Mouse (Mus musculus): ENCODE data around the gene Tmem207. TPM values are rescaled to one million over a fixed set of nuclear protein-coding genes. Genes with fewer than 3 reads are reported as not detected.

Gene Tmem207
- polyA plus RNA-seq, 1 experiment from 2014 or later: not detected

DNA sequence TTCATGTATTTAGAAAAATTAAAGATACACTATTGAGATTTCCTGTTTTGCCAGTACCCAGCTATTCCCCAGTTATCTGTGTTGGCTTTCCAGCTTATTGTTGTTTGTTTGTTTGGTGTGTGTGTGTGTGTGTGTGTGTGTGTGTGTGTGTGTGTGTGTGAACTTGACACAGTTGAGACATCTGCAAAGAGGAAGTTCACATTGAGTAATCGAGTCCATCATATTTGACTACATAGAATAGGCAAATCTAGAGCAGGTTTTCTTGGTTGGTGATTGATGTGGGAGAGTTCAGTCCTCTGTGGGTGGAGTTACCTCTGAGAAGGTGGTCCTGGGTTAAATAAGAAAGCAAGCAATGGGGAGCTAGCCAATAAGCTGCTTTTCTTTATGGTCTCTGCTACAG, 32.2 kb upstream of the Tmem207 start:
- H3K36me3 ChIP-seq (ENCODE audit: control insufficient read depth, insufficient read depth, low read length): no peaks in the 10 kb centered on the region
- H3K4me1 ChIP-seq (replicated peaks; ENCODE audit: control insufficient read depth, insufficient read depth): no peaks in the 10 kb centered on the region
- WGBS: 91% methylated on average over 1 of the region's 1 CpGs
- TF ChIP-seq EP300 (optimal IDR thresholded peaks at IDR 0.05) (no peak), CTCF (IDR thresholded peaks at IDR 0.05; ENCODE audit: low read depth) (no peak)
- H3K4me3 ChIP-seq (ENCODE audit: low read depth, low read length): no peak overlapping the region
- no peak overlapping the region for H3K27ac ChIP-seq (replicated peaks)
- no peak overlapping the region for H3K9ac ChIP-seq (ENCODE audit: low read length)
- H3K27me3 ChIP-seq (ENCODE audit: control insufficient read depth, insufficient read depth, low read length): no peaks in the 10 kb centered on the region
- ATAC-seq (ENCODE audit: low FRiP score, low TSS enrichment): no peak
- no peak overlapping the region for H3K4me2 ChIP-seq (replicated peaks; ENCODE audit: low read depth)
- DNase-seq (ENCODE audit: low spot score): no peak
- H3K9me3 ChIP-seq (ENCODE audit: control insufficient read depth, low read length): no peaks in the 10 kb centered on the region

DNA sequence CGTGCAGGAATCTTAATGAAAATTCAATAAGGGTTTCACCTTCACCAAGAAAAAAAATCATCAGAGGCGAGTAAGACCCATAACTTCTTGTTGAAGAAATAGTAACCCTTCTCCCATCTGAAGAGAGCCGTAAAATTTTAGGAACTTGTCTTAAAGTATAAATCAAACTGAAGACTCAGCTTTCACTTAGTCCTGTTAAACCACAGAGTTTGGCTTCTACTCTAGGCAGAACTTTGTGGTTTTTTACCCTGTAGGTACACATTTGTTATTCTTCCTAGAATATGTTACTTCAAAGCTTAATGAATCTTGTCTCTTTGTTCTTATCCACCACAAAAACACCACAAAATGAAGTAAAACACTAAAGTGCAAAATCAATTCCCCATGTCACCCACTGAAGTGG, 25.7 kb upstream of the Tmem207 start:
- H3K4me3 ChIP-seq (ENCODE audit: low read depth, low read length): no peak overlapping the region
- no peaks in the 10 kb centered on the region for H3K9me3 ChIP-seq (ENCODE audit: control insufficient read depth, low read length)
- H3K4me2 ChIP-seq (replicated peaks; ENCODE audit: low read depth): no peak overlapping the region
- ATAC-seq (ENCODE audit: low FRiP score, low TSS enrichment) (no peak), DNase-seq (ENCODE audit: low spot score) (no peak)
- H3K9ac ChIP-seq (ENCODE audit: low read length): no peak overlapping the region
- H3K4me1 ChIP-seq (replicated peaks; ENCODE audit: control insufficient read depth, insufficient read depth): no peaks in the 10 kb centered on the region
- no peaks in the 10 kb centered on the region for H3K27me3 ChIP-seq (ENCODE audit: control insufficient read depth, insufficient read depth, low read length)
- no peak for TF ChIP-seq EP300 (optimal IDR thresholded peaks at IDR 0.05)
- H3K27ac ChIP-seq (replicated peaks): no peak overlapping the region
- H3K36me3 ChIP-seq (ENCODE audit: control insufficient read depth, insufficient read depth, low read length): no peaks in the 10 kb centered on the region
- 83% methylated on average over 3 of the region's 3 CpGs for WGBS

DNA sequence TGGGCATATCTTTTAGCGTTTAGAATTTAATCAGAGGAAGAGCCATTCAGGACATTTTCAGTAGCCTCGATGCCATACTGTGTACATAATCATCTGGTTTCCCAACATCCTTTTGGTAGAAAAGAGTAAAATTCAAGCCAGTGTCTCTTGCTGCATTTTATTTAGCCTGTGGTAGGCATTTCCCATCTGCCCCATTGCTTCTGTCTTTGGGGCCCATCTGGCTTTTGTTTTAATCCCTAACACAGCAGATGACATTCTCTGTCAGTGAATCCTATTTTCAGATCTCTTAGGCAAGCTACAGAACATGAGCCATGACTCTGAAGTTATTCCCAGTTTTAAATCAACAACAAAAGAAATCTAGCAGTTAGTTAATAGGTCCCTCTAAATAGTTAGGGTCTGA, 22.7 kb upstream of the Tmem207 start:
- no peak for DNase-seq (ENCODE audit: low spot score)
- TF ChIP-seq EP300 (optimal IDR thresholded peaks at IDR 0.05) (no peak), CTCF (IDR thresholded peaks at IDR 0.05; ENCODE audit: low read depth) (no peak)
- no peak overlapping the region for H3K4me3 ChIP-seq (ENCODE audit: low read depth, low read length)
- H3K27me3 ChIP-seq (ENCODE audit: control insufficient read depth, insufficient read depth, low read length): no peaks in the 10 kb centered on the region
- no peaks in the 10 kb centered on the region for H3K4me1 ChIP-seq (replicated peaks; ENCODE audit: control insufficient read depth, insufficient read depth)
- no peak overlapping the region for H3K4me2 ChIP-seq (replicated peaks; ENCODE audit: low read depth)
- no peak for ATAC-seq (ENCODE audit: low FRiP score, low TSS enrichment)
- H3K27ac ChIP-seq (replicated peaks): no peak overlapping the region
- no peak overlapping the region for H3K9ac ChIP-seq (ENCODE audit: low read length)
- H3K9me3 ChIP-seq (ENCODE audit: control insufficient read depth, low read length): no peaks in the 10 kb centered on the region
- WGBS: 91% methylated on average over 2 of the region's 2 CpGs
- H3K36me3 ChIP-seq (ENCODE audit: control insufficient read depth, insufficient read depth, low read length): no peaks in the 10 kb centered on the region

DNA sequence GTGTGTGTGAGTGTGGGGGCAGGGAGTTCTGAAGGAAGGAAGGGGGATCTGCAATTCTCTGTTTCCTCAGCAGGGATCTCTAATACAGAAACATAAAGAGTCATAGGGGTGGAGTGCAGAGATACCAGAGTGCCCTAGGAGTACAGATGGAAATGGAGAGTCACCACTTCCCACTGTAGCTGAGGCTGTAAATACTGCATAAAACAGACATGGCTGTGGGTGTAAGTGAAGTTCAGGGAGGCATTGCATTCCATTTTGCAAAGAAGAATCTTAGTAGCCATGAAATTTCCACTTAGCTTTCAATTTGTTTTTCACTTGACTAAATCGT, 20.3 kb upstream of the Tmem207 start:
- TF ChIP-seq EP300 (optimal IDR thresholded peaks at IDR 0.05) (no peak), CTCF (IDR thresholded peaks at IDR 0.05; ENCODE audit: low read depth) (no peak)
- no peak overlapping the region for H3K4me3 ChIP-seq (ENCODE audit: low read depth, low read length)
- 39% methylated on average over 1 of the region's 1 CpGs for WGBS

DNA sequence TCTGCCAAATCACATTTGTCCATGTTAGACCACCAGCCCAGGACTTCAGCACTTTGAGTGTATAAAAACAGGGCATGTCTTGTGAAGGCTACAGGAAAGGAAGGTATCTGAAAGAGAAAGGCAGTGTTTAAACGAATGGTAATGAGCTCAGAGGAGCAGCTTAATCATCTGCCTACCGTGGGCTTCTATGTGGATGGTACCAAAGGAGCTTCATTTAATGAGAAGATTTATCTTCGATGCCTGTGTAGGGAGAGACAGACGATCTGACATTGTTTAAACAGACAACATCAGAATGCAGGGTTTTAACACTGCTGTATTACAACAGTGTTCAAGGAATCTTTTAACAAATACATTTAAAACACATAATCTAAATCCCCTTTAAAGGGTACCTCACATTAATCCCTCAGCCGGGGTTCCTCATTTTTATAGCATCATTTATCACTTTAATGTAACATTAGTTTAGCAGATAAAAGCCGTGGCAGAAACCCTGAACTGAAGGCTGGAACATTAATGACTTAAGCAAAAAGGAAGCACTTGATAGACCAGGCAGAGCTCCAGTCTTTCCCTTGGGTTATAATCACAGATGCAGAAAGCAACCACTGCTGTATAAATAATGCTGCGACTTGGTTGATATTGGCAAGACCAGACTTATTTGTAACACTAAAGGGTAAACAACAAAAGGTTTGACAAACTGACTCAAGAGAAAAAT, 19.8 kb upstream of the Tmem207 start:
- Histone ChIP-seq H3K9me3 (ENCODE audit: control insufficient read depth, low read length) (no peaks in the 10 kb centered on the region), H3K27ac (replicated peaks) (no peak overlapping the region), H3K4me3 (ENCODE audit: low read depth, low read length) (no peak overlapping the region), H3K9ac (ENCODE audit: low read length) (no peak overlapping the region), H3K4me1 (replicated peaks; ENCODE audit: control insufficient read depth, insufficient read depth) (no peaks in the 10 kb centered on the region), H3K27me3 (ENCODE audit: control insufficient read depth, insufficient read depth, low read length) (no peaks in the 10 kb centered on the region), H3K36me3 (ENCODE audit: control insufficient read depth, insufficient read depth, low read length) (no peaks in the 10 kb centered on the region), H3K4me2 (replicated peaks; ENCODE audit: low read depth) (no peak overlapping the region)
- ATAC-seq (ENCODE audit: low FRiP score, low TSS enrichment): no peak
- TF ChIP-seq CTCF (IDR thresholded peaks at IDR 0.05; ENCODE audit: low read depth): no peak
- no peak for TF ChIP-seq EP300 (optimal IDR thresholded peaks at IDR 0.05)
- no peak for DNase-seq (ENCODE audit: low spot score)
- 8% methylated on average over 7 of the region's 7 CpGs for WGBS

More for the DNA sequence above, 20.3 kb upstream of the Tmem207 start:
- no peak for DNase-seq (ENCODE audit: low spot score)
- Histone ChIP-seq H3K9me3 (ENCODE audit: control insufficient read depth, low read length) (no peaks in the 10 kb centered on the region), H3K36me3 (ENCODE audit: control insufficient read depth, insufficient read depth, low read length) (no peaks in the 10 kb centered on the region), H3K27ac (replicated peaks) (no peak overlapping the region), H3K4me2 (replicated peaks; ENCODE audit: low read depth) (no peak overlapping the region), H3K9ac (ENCODE audit: low read length) (no peak overlapping the region), H3K27me3 (ENCODE audit: control insufficient read depth, insufficient read depth, low read length) (no peaks in the 10 kb centered on the region), H3K4me1 (replicated peaks; ENCODE audit: control insufficient read depth, insufficient read depth) (no peaks in the 10 kb centered on the region)
- ATAC-seq (ENCODE audit: low FRiP score, low TSS enrichment): no peak

DNA sequence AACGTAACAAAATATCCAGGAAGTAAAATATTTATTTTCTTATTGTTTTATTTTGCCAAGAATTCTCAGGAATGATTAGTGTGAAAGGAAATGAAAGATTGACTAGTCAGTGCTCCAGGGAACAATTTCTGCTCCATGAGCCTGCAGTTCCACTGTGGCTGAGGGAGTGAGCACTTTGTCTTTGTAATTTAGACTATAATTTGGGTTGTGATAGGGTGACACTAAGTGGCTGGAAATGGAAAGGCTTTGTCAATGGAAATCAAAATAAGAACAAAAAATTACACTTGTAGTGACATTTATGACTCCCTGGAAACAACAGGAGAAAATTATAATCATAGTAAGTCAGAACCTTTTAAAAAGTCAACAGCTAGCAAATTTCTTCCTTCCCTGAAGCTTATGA, 5.7 kb upstream of the Tmem207 start:
- H3K4me2 ChIP-seq (replicated peaks; ENCODE audit: low read depth): no peak overlapping the region
- no peak overlapping the region for H3K9ac ChIP-seq (ENCODE audit: low read length)
- no peak for DNase-seq (ENCODE audit: low spot score)
- H3K27ac ChIP-seq (replicated peaks): no peak overlapping the region
- 55% methylated on average over 1 of the region's 1 CpGs for WGBS
- ATAC-seq (ENCODE audit: low FRiP score, low TSS enrichment): no peak
- no peaks in the 10 kb centered on the region for H3K9me3 ChIP-seq (ENCODE audit: control insufficient read depth, low read length)
- H3K4me1 ChIP-seq (replicated peaks; ENCODE audit: control insufficient read depth, insufficient read depth): no peaks in the 10 kb centered on the region
- no peaks in the 10 kb centered on the region for H3K27me3 ChIP-seq (ENCODE audit: control insufficient read depth, insufficient read depth, low read length)
- no peaks in the 10 kb centered on the region for H3K36me3 ChIP-seq (ENCODE audit: control insufficient read depth, insufficient read depth, low read length)
- no peak overlapping the region for H3K4me3 ChIP-seq (ENCODE audit: low read depth, low read length)
- TF ChIP-seq CTCF (IDR thresholded peaks at IDR 0.05; ENCODE audit: low read depth) (0 out of 2 replicates have a peak, but pooled peaks have one; percentile 7), EP300 (optimal IDR thresholded peaks at IDR 0.05) (no peak)
